Mouse (Mus musculus): Measurements from ENCODE around the gene Tut7.

- TF ChIP-seq EP300 (IDR thresholded peaks at IDR 0.05; ENCODE audit: insufficient read depth, low read depth, low read length), result no peak
- no peak for TF ChIP-seq POLR2A (IDR thresholded peaks at IDR 0.05; ENCODE audit: insufficient read depth, low read length)
Measured at GRCm38 (mm10) chr13:59836811-59837210, 13.9 kb upstream of the Tut7 start.
